Mouse (Mus musculus) spleen, adult 2 months (tissue): ENCODE results near the gene Pxn.

Experiments
- CTCF ChIP-seq: fragments of 200-500 bp; IDR thresholded peaks from 2 replicates; pipeline ENCODE4 v1.5.1; 2011; ENCODE audit warnings: mild to moderate bottlenecking, inconsistent platforms; ENCODE audit not compliant: insufficient read depth, insufficient read length, insufficient replicate concordance; ENCODE audit errors: extremely low read depth
- POLR2A ChIP-seq: fragments of 200-500 bp; IDR thresholded peaks from 2 replicates; pipeline ENCODE4 v1.6.1; 2011; ENCODE audit warnings: low read depth, low read length, inconsistent platforms

GRCm38 (mm10) chr5:115551799-115552198, 45.3 kb downstream of the Pxn start:
- no peak for TF ChIP-seq CTCF
- no peak for TF ChIP-seq POLR2A
